Mouse (Mus musculus) stomach, embryonic 16.5 days (tissue): ENCODE measurements around the gene Rap1gds1. TPM values are rescaled to one million over a fixed set of nuclear protein-coding genes. Genes with fewer than 3 reads are reported as not detected.

Experiments used
- ATAC-seq: fragments of 200-750 bp; cut with Nextera tagmentation; 2 replicates; pipeline ENCODE4 v1.8.0; 2017; ENCODE audit warnings: moderate number of reproducible peaks, moderate TSS enrichment; ENCODE audit not compliant: insufficient read depth, low FRiP score
- H3K27ac ChIP-seq: fragments of 300-500 bp; sonication (generic); 2 replicates; pipeline ENCODE4 v1.5.1; 2014; ENCODE audit warnings: low read length
- H3K27me3 ChIP-seq: fragments of 300-500 bp; sonication (generic); 2 replicates; pipeline ENCODE4 v1.6.1; 2014; ENCODE audit warnings: low read length, control low read depth, mixed read lengths; ENCODE audit not compliant: control insufficient read depth, insufficient read depth
- H3K36me3 ChIP-seq: fragments of 300-500 bp; sonication (generic); 2 replicates; pipeline ENCODE4 v1.6.1; 2014; ENCODE audit warnings: low read length; ENCODE audit not compliant: control insufficient read depth, insufficient read depth
- H3K4me1 ChIP-seq: fragments of 300-500 bp; sonication (generic); 2 replicates; pipeline ENCODE4 v1.6.1; 2014; ENCODE audit warnings: low read length, control low read depth, mixed read lengths; ENCODE audit not compliant: control insufficient read depth, insufficient read depth
- H3K4me2 ChIP-seq: fragments of 300-500 bp; sonication (generic); 2 replicates; pipeline ENCODE4 v1.6.1; 2014; ENCODE audit warnings: low read depth, low read length, mixed read lengths
- H3K4me3 ChIP-seq: fragments of 300-500 bp; sonication (generic); replicated peaks from 2 replicates; pipeline ENCODE4 v1.5.1; 2014; ENCODE audit warnings: mild to moderate bottlenecking, low read length
- H3K9ac ChIP-seq: fragments of 300-500 bp; sonication (generic); 2 replicates; pipeline ENCODE4 v1.6.1; 2014; ENCODE audit warnings: low read length
- H3K9me3 ChIP-seq: fragments of 300-500 bp; sonication (generic); replicated peaks from 2 replicates; pipeline ENCODE4 v1.6.1; 2016; ENCODE audit warnings: low read length, control low read depth; ENCODE audit not compliant: control insufficient read depth
- WGBS: fragments of 180-500 bp; shearing (Covaris S2); extraction: QIAGEN DNeasy Blood & Tissue Kit; methylation state at CpG from one replicate; pipeline ENCODE4 v1.1.7; 2014; 5-methylcytosine and 5-hydroxymethylcytosine counted together
- polyA plus RNA-seq: library from polyadenylated mRNA; unstranded; fragments of >200 nt; fragmentation: Nextera tagmentation; extraction: Ambion mirVana; gene quantifications from 2 replicates; pipeline ENCODE4 v1.2.1, GENCODE M21; 2015

Gene Rap1gds1
- polyA plus RNA-seq, 1 experiment from 2014 or later = 51.0 TPM

DNA sequence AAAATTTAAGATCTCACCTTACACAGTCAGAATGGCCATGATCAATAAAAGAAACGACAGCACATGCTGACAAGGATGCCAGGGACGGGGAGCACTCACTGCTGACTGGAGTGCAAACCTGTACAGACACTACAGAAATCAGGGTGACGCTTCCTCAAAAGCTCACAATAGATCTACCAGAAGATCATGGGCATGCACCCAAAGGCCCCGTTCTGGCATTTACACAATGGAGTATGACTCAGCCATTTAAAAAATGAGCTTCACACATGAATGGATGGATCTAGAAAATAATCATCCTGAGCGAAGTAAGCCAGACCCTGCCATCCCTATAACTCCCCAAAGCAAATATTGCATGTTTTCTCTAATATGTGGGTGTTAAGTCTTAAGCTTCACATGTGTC, 87.0 kb downstream of the Rap1gds1 start:
- no peak overlapping the region for H3K4me2 ChIP-seq
- no peak for ATAC-seq
- H3K27me3 ChIP-seq = no peaks in the 10 kb centered on the region
- H3K4me1 ChIP-seq = no peaks in the 10 kb centered on the region
- H3K4me3 ChIP-seq = no peak overlapping the region
- H3K36me3 ChIP-seq = no peaks in the 10 kb centered on the region
- H3K27ac ChIP-seq = no peak overlapping the region
- no peaks in the 10 kb centered on the region for H3K9me3 ChIP-seq
- no peak overlapping the region for H3K9ac ChIP-seq
- WGBS = 83% methylated on average over 5 of the region's 5 CpGs

DNA sequence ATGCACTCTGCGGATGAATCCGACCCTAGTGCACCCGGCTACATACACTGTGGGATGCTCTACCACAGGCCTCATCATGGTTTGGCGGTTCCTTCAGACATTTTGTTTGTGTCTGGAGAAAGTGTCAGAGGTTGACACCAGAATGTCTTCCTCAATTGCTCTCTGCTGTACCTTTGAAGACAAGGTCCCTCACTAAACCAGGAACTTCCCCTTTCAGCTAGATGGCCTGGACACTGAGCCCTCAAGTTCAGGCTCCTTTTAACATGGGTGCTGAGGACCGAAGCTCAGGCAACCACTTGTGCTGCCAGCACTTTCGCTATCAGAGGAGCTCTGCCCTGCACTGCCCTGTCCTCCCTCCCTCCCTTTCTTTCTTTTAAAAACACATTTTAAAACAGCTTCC, 92.8 kb downstream of the Rap1gds1 start:
- Histone ChIP-seq H3K4me1 (no peaks in the 10 kb centered on the region), H3K4me3 (no peak overlapping the region), H3K9me3 (no peaks in the 10 kb centered on the region), H3K36me3 (no peaks in the 10 kb centered on the region), H3K4me2 (no peak overlapping the region), H3K9ac (no peak overlapping the region), H3K27me3 (no peaks in the 10 kb centered on the region), H3K27ac (no peak overlapping the region)
- no peak for ATAC-seq
- 91% methylated on average over 6 of the region's 6 CpGs for WGBS

DNA sequence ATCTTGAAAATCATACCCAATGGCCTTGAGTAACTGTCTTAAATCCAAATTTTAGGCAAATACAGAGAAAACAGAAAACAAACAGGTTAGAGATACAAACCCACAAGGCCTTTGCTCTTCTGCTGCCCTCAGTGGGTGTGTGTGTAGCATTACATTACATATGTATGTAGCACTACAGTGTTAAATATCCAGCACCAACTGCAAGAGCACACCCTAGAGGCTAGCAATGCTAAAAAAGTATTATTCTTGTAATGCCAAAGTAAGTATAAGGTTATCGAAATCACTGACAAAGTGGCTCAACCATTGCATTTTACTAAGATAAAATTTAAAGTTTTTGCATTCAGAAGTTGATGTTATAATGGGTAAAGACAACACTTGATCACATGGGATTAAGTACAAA, 97.6 kb downstream of the Rap1gds1 start:
- no peak overlapping the region for H3K4me3 ChIP-seq
- H3K9me3 ChIP-seq = no peaks in the 10 kb centered on the region
- no peaks in the 10 kb centered on the region for H3K27me3 ChIP-seq
- ATAC-seq = no peak
- H3K27ac ChIP-seq = no peak overlapping the region
- no peak overlapping the region for H3K4me2 ChIP-seq
- WGBS = 93% methylated on average over 1 of the region's 1 CpGs
- H3K9ac ChIP-seq = no peak overlapping the region
- no peaks in the 10 kb centered on the region for H3K4me1 ChIP-seq
- H3K36me3 ChIP-seq = 0 out of 2 replicates have a peak, but pooled peaks cover 11% of the 10 kb centered on the region

DNA sequence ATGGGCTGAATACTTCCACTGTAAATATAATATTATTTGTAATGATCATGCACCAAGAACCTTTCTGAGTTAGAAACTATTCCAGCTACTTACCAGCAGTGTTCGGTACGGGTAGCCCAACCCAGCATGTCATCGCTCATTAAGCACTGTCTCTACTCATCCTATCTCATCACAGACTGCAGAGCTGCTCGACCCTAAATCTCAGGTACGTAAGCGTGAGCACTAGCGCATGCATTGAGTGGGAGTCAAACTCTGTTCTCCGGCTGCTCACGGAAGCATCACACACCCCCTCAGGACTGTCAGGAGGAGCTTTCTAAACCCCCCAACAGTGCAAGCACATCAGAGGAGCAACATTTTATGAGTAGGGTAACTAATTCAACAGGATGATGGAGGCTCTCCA, 107.4 kb downstream of the Rap1gds1 start:
- ATAC-seq = no peak
- WGBS = 91% methylated on average over 9 of the region's 9 CpGs

DNA sequence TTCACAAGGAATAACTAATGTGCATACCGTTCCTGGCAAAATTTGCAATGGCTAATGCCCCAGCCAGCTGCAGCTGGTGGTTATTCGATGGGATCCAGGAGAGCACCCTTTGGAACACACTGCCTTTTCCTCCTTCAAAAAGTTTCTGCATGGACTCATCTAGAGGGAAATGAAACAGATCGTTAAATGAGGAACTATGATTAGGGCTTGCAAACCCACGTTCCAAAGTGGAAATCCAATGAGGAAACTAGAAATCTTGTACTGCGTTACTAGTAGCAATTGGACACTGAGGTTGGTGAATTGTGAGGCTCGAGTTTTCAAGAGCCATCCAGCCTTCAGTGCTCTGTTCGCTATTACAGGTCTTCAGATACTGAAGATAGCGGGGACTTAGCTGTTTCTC, 116.5 kb downstream of the Rap1gds1 start:
- Histone ChIP-seq H3K27ac (no peak overlapping the region), H3K4me2 (no peak overlapping the region), H3K36me3 (peaks cover 21% of the 10 kb centered on the region), H3K4me1 (no peaks in the 10 kb centered on the region), H3K9me3 (no peaks in the 10 kb centered on the region), H3K27me3 (no peaks in the 10 kb centered on the region), H3K9ac (no peak overlapping the region), H3K4me3 (no peak overlapping the region)
- ATAC-seq = no peak
- WGBS = 92% methylated on average over 8 of the region's 8 CpGs

More for the DNA sequence above, 107.4 kb downstream of the Rap1gds1 start:
- no peaks in the 10 kb centered on the region for H3K4me1 ChIP-seq
- no peaks in the 10 kb centered on the region for H3K9me3 ChIP-seq
- no peak overlapping the region for H3K9ac ChIP-seq
- H3K4me3 ChIP-seq = no peak overlapping the region
- no peak overlapping the region for H3K4me2 ChIP-seq
- H3K27me3 ChIP-seq = no peaks in the 10 kb centered on the region
- H3K36me3 ChIP-seq = no peaks in the 10 kb centered on the region
- no peak overlapping the region for H3K27ac ChIP-seq

DNA sequence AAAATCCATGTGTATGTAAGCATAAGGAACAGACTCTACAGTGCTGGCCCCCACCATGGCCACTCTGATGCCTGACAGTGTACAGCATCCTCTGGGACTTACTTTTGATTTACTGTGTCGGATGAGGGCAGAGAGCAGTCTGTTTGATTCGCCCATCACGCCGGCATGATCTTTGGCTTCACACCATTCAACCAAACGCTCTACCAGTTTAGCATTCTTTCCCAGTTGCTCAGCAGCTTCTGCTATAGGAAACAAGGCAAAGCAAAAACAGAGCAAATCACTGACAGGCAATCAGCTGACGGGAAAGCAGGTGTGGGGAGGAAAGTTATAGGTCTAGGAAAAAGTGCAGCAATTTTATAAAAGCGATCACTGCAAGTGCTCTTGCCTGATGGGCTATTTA, 119.8 kb downstream of the Rap1gds1 start:
- no peak overlapping the region for H3K27ac ChIP-seq
- no peak overlapping the region for H3K4me2 ChIP-seq
- H3K27me3 ChIP-seq = no peaks in the 10 kb centered on the region
- peaks cover 17% of the 10 kb centered on the region for H3K36me3 ChIP-seq
- H3K4me1 ChIP-seq = no peaks in the 10 kb centered on the region
- no peak overlapping the region for H3K4me3 ChIP-seq
- no peak for ATAC-seq
- H3K9me3 ChIP-seq = no peaks in the 10 kb centered on the region
- H3K9ac ChIP-seq = no peak overlapping the region
- 95% methylated on average over 7 of the region's 7 CpGs for WGBS

DNA sequence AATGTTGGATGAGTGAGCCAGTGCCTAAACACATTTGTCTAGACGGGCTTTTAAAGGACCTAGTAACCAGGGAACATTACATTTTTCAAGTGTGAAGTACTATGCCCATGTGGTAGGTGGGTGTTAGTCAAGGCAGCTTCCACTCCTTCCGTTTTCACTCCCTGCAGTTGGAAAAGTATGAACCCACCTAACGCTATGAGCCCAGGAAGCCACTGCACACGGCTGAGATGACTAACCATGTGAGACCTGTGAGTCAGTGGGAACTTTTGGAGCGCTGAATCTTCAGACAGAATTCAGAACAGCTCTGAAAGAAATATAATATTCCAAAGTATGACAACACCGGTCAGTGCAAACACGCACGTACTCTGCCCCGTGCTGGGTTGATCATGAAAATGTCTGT, 125.9 kb downstream of the Rap1gds1 start:
- Histone ChIP-seq H3K9me3 (no peaks in the 10 kb centered on the region), H3K36me3 (peaks cover 20% of the 10 kb centered on the region; the same call in 1 of the 2 replicates), H3K4me1 (no peaks in the 10 kb centered on the region), H3K9ac (no peak overlapping the region), H3K27me3 (no peaks in the 10 kb centered on the region), H3K27ac (no peak overlapping the region), H3K4me3 (no peak overlapping the region), H3K4me2 (no peak overlapping the region)
- ATAC-seq = no peak
- WGBS = 96% methylated on average over 9 of the region's 9 CpGs

DNA sequence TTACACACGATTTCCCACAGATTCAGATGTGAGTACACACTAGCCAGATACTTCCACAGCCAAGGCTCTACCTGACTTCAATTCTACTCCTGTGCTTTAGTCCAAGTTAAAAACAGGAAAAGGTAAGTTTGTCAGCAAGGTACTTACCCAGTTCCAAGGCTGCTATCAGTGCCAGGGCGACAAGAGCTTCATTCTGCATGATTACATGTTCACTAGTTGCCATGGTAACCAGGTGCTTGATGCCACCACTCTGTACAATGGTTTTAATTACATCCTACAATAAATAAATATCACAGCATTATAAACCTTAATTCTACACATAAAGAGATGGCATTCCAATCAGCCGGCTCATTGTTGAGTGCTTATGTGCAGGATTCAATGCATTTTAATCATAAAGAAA, 129.5 kb downstream of the Rap1gds1 start:
- no peak overlapping the region for H3K4me3 ChIP-seq
- H3K4me2 ChIP-seq = no peak overlapping the region
- peaks cover 15% of the 10 kb centered on the region; the same call in 1 of the 2 replicates for H3K36me3 ChIP-seq
- no peaks in the 10 kb centered on the region for H3K4me1 ChIP-seq
- H3K9ac ChIP-seq = no peak overlapping the region
- 92% methylated on average over 3 of the region's 3 CpGs for WGBS
- H3K9me3 ChIP-seq = no peaks in the 10 kb centered on the region
- H3K27ac ChIP-seq = no peak overlapping the region
- no peaks in the 10 kb centered on the region for H3K27me3 ChIP-seq
- no peak for ATAC-seq

DNA sequence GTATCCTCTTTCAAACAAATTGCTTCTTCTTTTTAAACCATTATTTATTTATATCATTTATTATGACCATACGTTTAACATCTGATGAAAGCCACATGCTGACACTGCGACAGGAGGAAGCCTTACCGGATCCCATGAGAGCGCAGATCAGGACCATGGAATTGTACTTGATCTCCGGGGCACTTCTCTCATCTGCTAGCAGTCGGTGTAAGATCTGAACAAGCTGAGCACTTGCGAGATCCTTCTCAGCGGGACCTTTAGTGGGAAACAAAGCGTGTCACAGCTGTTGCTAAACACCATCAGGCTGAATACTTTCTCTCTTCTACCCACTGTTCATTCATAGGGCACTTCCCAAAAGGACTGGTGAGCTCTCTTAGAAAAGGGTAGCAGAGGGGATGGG, 133.4 kb downstream of the Rap1gds1 start:
- H3K27ac ChIP-seq = no peak overlapping the region
- H3K4me1 ChIP-seq = no peaks in the 10 kb centered on the region
- H3K27me3 ChIP-seq = no peaks in the 10 kb centered on the region
- WGBS = 64% methylated on average over 9 of the region's 9 CpGs
- no peak for ATAC-seq
- no peak overlapping the region for H3K4me3 ChIP-seq
- H3K4me2 ChIP-seq = no peak overlapping the region
- H3K36me3 ChIP-seq = peaks cover 30% of the 10 kb centered on the region
- no peaks in the 10 kb centered on the region for H3K9me3 ChIP-seq
- no peak overlapping the region for H3K9ac ChIP-seq

DNA sequence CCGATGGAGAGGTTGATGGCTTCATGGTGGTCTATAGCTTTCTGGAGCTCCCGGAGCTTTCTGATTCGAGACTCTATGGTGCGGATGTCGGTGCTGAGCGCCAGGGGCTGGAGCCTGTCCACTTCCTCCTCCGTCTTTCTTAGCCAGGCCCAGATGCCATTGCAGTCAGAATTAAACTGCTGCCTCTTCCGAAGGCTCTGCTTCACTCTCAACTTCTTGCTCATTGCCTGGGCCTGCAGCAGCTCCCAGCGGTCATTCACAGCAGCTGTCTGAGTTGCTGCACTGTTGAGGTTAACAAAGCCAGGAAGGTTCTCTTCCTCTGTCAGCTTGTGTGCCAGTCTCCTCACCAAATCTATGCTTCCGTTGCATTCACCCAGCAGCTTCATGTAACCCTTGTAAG, 137.8 kb downstream of the Rap1gds1 start:
- H3K4me1 ChIP-seq = no peaks in the 10 kb centered on the region
- peaks cover 20% of the 10 kb centered on the region for H3K36me3 ChIP-seq
- H3K27ac ChIP-seq = no peak overlapping the region
- no peak overlapping the region for H3K9ac ChIP-seq
- H3K4me2 ChIP-seq = no peak overlapping the region
- no peaks in the 10 kb centered on the region for H3K9me3 ChIP-seq
- ATAC-seq = no peak
- WGBS = 93% methylated on average over 10 of the region's 10 CpGs
- no peaks in the 10 kb centered on the region for H3K27me3 ChIP-seq
- H3K4me3 ChIP-seq = no peak overlapping the region
